Mouse (Mus musculus): ENCODE measurements around the gene Fbxw11.

DNA sequence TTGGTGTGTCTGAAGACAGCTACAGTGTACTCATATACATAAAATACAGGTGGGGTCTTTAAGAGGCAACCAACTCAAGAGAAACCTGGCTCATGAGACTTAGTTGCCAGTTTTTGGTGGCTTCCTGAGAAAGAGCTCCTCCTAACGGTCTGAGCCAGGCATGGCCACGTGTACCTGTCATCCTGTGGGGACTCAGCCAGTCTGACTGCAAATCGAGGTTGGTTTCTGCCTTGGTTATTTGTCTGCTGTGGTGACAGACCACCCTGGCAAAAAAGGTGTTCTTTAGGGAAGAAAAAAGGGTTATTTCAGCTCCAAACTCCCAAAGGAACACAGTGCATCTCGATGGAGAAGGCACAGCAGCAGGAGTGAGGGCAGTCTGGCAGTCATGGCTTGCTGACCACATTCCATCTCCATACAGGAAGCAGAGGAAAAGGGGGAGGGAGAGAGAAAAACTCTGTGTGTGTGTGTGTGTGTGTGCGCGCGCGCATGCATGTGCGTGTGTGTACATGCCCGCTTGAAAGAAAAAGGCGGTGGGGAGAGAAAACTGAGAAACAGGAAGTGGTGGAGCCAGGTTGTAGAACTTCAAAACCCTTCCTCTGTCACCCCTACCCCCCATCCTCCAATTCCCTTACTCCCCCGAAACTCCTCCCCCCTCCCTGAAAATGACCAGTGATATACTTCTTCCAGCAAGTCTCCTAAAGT is 126.3 kb downstream of the Fbxw11 start:
- no peak for TF ChIP-seq CTCF (IDR thresholded peaks at IDR 0.05; ENCODE audit: extremely low read depth, insufficient read depth, insufficient read length, insufficient replicate concordance)
- no peak for TF ChIP-seq POLR2A (IDR thresholded peaks at IDR 0.05; ENCODE audit: low read depth, low read length)
